Mouse (Mus musculus) heart, adult 2 months (tissue): ENCODE results near the gene Lama1. TPM values are rescaled to one million over a fixed set of nuclear protein-coding genes. Genes with fewer than 3 reads are reported as not detected.
"Not testable (repeated sequence)": the region's sequence is repeated elsewhere in the genome, so short reads cannot be mapped to it uniquely, and the experiment has no call there.

Experiments
- DNase-seq, 2 experiments: peaks; one replicate each; pipeline ENCODE4 v3.0.0; 2021
- H3K27ac ChIP-seq: fragments of 200-600 bp; 2 replicates; pipeline ENCODE4 v1.8.1; 2022
- H3K27me3 ChIP-seq: fragments of 200-500 bp; 2 replicates; pipeline ENCODE4 v1.6.1; 2012; ENCODE audit warnings: mild to moderate bottlenecking, low read length, inconsistent platforms, mixed read lengths; ENCODE audit not compliant: control insufficient read depth, insufficient read depth
- H3K36me3 ChIP-seq: fragments of 200-500 bp; 2 replicates; pipeline ENCODE4 v1.6.1; 2012; ENCODE audit warnings: low read length, inconsistent platforms; ENCODE audit not compliant: control insufficient read depth, insufficient read depth
- H3K4me1 ChIP-seq: fragments of 200-500 bp; 2 replicates; pipeline ENCODE4 v1.6.1; 2011; ENCODE audit warnings: low read length; ENCODE audit not compliant: control insufficient read depth, insufficient read depth
- H3K4me3 ChIP-seq: fragments of 200-600 bp; 2 replicates; pipeline ENCODE4 v1.8.1; 2022
- H3K79me2 ChIP-seq: fragments of 200-500 bp; replicated peaks from 2 replicates; pipeline ENCODE4 v1.6.1; 2012; ENCODE audit warnings: mild to moderate bottlenecking, inconsistent platforms, low read length, moderate library complexity, mixed read lengths; ENCODE audit not compliant: control insufficient read depth, insufficient read depth
- H3K9ac ChIP-seq: fragments of 200-500 bp; 2 replicates; pipeline ENCODE4 v1.6.1; 2012; ENCODE audit warnings: low read depth, mild to moderate bottlenecking, control low read depth, inconsistent platforms, low read length, mixed read lengths
- CTCF ChIP-seq: fragments of 200-600 bp; IDR thresholded peaks from 2 replicates; pipeline ENCODE4 v1.8.1; 2022; ENCODE audit warnings: antibody characterized with exemption, mild to moderate bottlenecking, moderate library complexity
- EP300 ChIP-seq: fragments of 200-500 bp; IDR thresholded peaks from 2 replicates; pipeline ENCODE4 v1.6.1; 2011; ENCODE audit warnings: low read depth, low read length, control low read depth; ENCODE audit not compliant: insufficient read depth
- POLR2A ChIP-seq: fragments of 200-500 bp; IDR thresholded peaks from 2 replicates; pipeline ENCODE4 v1.6.1; 2011; ENCODE audit warnings: mild to moderate bottlenecking, low read depth, low read length, control low read depth; ENCODE audit not compliant: insufficient read depth
- WGBS: fragments of 180-500 bp; shearing (Covaris S2); methylation state at CpG from one replicate; pipeline ENCODE4 v1.1.7; 2018; 5-methylcytosine and 5-hydroxymethylcytosine counted together
- intact Hi-C: fragments of 180-260 bp; cut with DNase I; formaldehyde crosslinking; loops from one replicate; pipeline ENCODE4 v1.15.1; 2025
- polyA plus RNA-seq: library from polyadenylated mRNA; depleted of rRNA; stranded (reverse); fragments of >200 nt; gene quantifications from 2 replicates; pipeline ENCODE4 v1.2.3, GENCODE M21; 2012
- total RNA-seq, 2 experiments: library from RNA; stranded (reverse); gene quantifications; 2 replicates each; pipeline ENCODE4 v1.2.3; 2021

Lama1 gene
- total and polyA plus RNA-seq, 3 experiments = 0.02 to 0.86 (median 0.64) TPM

DNA sequence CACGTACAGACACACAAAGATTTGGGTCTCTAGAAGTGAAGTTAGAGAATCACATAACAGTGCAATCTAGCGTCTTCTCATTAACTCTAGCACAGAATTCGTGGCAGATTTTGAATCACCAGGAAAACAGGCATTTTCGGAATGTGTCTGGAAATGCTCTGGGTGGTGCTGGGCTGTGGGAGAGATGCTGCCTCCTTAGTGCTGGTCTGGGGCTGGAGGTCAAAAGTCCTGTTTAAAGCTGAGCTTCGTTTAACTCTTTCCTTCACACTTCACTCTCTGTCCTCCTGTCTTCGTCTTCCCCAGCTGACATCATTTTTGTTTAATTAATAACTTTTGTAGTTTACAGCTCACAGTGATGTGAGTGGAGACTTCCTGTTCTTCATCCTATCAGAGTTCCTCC lies 38.7 kb downstream of the Lama1 start:
- Histone ChIP-seq H3K4me3 (no peak overlapping the region), H3K79me2 (no peaks in the 10 kb centered on the region), H3K36me3 (no peaks in the 10 kb centered on the region), H3K27me3 (no peaks in the 10 kb centered on the region), H3K4me1 (no peaks in the 10 kb centered on the region), H3K27ac (no peak overlapping the region), H3K9ac (no peak overlapping the region)
- WGBS = 60% methylated on average over 6 of the region's 6 CpGs
- TF ChIP-seq POLR2A (no peak), EP300 (no peak), CTCF (no peak)
- DNase-seq = no peak
- intact Hi-C loops = no loop called here

DNA sequence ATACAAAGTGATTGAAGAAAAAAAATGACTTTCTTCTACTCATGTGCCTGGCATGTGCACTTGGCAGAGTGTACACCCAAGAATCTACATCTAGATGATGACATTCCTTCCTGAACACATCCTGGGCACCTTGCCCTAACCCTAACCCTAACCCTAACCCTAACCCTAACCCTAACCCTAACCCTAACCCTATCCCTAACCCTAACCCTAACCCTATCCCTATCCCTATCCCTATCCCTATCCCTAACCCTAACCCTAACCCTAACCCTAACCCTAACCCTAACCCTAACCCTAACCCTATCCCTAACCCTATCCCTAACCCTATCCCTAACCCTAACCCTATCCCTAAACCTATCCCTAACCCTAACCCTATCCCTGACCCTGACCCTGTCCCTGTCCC lies 44.2 kb downstream of the Lama1 start:
- H3K27ac ChIP-seq, H3K9ac ChIP-seq, DNase-seq, H3K4me3 ChIP-seq, intact Hi-C loops, H3K4me1 ChIP-seq, H3K27me3 ChIP-seq, H3K36me3 ChIP-seq, H3K79me2 ChIP-seq: not testable (repeated sequence)

DNA sequence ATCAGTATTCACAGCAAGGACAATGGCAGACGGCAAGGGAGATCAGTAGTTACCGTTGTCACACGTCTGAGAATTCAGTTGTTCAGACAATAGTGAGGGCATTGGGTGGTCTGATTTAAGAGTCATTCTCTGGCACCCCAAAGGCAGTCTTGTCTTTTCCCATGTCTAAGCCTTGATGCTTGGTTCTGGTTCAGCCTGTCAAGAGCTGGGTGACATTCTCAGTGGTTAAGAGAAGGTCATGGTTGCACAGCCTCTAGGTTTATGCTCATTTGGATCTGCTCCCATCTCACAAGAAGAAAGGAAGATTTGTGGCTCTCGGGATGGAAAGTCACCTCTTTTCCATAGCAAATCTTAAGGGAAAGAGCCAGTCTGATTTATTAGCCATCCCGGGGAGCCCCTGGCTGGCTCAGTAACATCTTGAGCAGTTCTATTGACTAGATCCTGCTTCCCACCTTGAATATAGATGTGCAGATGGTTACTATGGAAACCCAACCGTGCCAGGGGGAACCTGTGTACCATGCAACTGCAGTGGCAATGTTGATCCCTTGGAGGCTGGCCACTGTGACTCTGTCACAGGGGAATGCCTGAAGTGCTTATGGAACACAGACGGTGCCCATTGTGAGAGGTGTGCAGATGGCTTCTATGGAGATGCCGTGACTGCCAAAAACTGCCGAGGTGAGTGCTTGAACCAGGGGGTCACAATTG lies 67.3 kb downstream of the Lama1 start:
- H3K27me3 ChIP-seq = no peaks in the 10 kb centered on the region
- H3K79me2 ChIP-seq = no peaks in the 10 kb centered on the region
- WGBS = 87% methylated on average over 9 of the region's 9 CpGs
- H3K27ac ChIP-seq = no peak overlapping the region
- no peak overlapping the region for H3K9ac ChIP-seq
- H3K36me3 ChIP-seq = no peaks in the 10 kb centered on the region
- TF ChIP-seq EP300 (no peak), CTCF (no peak), POLR2A (no peak)
- intact Hi-C loops = no loop called here
- H3K4me3 ChIP-seq = no peak overlapping the region
- no peak for DNase-seq
- H3K4me1 ChIP-seq = no peaks in the 10 kb centered on the region

DNA sequence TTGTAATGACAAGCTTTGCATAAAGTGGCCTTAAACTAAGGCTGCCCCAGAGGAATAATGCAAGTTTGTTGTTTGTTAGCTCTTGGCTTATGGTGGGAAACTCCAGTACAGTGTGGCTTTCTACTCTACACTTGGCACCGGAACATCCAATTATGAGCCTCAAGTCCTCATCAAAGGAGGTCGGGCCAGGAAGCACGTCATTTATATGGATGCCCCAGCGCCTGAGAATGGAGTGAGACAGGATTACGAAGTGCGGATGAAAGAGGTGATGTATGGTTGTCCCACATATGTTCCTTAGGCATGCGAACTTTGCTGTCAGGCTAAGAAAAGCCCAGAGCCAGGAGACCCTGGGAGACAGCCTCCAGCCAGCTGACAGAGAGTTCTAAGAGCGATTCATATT lies 76.5 kb downstream of the Lama1 start:
- no peak overlapping the region for H3K4me3 ChIP-seq
- H3K9ac ChIP-seq = no peak overlapping the region
- H3K27ac ChIP-seq = no peak overlapping the region
- 82% methylated on average over 8 of the region's 8 CpGs for WGBS
- intact Hi-C loops = no loop called here
- H3K36me3 ChIP-seq = no peaks in the 10 kb centered on the region
- H3K4me1 ChIP-seq = no peaks in the 10 kb centered on the region
- TF ChIP-seq CTCF (no peak), EP300 (no peak), POLR2A (no peak)
- no peak for DNase-seq
- H3K79me2 ChIP-seq = no peaks in the 10 kb centered on the region
- H3K27me3 ChIP-seq = no peaks in the 10 kb centered on the region

DNA sequence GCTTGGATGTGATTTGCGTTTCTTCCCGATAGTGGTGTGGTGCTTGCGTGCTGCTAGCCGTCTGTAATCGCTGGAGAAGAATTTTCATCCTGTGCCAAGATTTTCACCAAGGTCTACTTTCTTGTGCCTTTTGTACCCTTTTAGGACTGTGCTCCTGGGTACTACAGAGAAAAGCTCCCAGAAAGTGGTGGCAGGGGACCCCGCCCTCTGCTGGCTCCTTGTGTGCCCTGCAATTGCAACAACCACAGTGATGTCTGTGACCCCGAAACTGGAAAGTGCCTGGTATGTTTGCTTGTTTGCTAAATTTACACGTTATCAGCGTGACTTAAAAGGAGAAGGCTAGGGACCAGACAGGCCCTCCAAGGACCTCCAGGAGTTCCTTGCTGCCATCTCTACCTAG lies 79.7 kb downstream of the Lama1 start:
- DNase-seq = no peak
- WGBS = 57% methylated on average over 9 of the region's 9 CpGs
- Histone ChIP-seq H3K79me2 (no peaks in the 10 kb centered on the region), H3K27ac (no peak overlapping the region), H3K9ac (no peak overlapping the region), H3K36me3 (no peaks in the 10 kb centered on the region), H3K27me3 (no peaks in the 10 kb centered on the region), H3K4me3 (no peak overlapping the region), H3K4me1 (no peaks in the 10 kb centered on the region)
- intact Hi-C loops = no loop called here
- TF ChIP-seq EP300 = no peak
- peak; percentile 52 for TF ChIP-seq CTCF

DNA sequence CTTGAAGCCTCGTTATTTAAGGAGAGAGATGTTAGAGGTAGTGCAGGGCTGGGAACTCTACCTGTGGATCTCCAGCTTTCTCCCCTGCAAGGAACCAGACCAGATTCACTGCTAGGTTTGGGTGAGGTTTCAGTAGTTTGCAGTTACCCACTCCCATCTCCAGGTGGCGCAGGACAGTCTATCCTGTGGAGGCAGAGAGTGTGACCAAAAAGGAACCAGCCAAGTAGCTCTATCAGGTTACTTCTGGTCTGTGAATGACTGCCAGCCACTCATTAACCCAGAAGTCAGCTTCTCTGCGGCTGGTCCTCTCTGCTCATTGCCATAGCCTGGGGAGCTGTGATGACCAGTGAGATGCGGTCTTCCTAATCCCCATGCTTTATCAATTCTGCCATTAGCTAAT lies 82.8 kb downstream of the Lama1 start:
- TF ChIP-seq CTCF = peak; percentile 64
- TF ChIP-seq POLR2A = no peak
- intact Hi-C loops = no loop called here
- DNase-seq = no peak
- WGBS = 65% methylated on average over 4 of the region's 4 CpGs
- H3K27ac ChIP-seq = no peak overlapping the region
- 0 out of 2 replicates have a peak, but pooled peaks cover 2% of the 10 kb centered on the region for H3K27me3 ChIP-seq
- no peaks in the 10 kb centered on the region for H3K36me3 ChIP-seq
- H3K4me1 ChIP-seq = no peaks in the 10 kb centered on the region
- H3K9ac ChIP-seq = no peak overlapping the region
- no peaks in the 10 kb centered on the region for H3K79me2 ChIP-seq
- H3K4me3 ChIP-seq = no peak overlapping the region

DNA sequence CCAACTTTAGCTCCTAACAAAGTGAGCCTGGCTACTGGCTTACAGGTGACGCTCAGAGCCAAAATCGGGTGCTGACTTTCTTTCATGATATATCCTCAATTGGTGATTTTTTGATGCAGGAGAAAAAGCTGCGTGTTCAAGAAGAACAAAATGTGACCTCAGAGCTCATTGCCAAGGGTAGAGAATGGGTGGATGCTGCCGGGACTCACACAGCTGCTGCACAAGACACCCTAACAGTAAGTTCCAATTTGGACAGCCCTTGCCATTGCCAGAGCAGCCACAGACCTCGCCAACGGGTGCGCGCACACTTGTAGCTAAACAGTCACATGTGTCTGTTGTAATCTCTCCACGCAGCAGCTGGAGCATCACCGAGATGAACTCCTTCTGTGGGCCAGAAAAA lies 94.0 kb downstream of the Lama1 start:
- no peak overlapping the region for H3K9ac ChIP-seq
- DNase-seq = no peak
- TF ChIP-seq POLR2A (no peak), EP300 (no peak), CTCF (no peak)
- no peaks in the 10 kb centered on the region for H3K4me1 ChIP-seq
- no peak overlapping the region for H3K27ac ChIP-seq
- no peaks in the 10 kb centered on the region for H3K36me3 ChIP-seq
- 88% methylated on average over 10 of the region's 10 CpGs for WGBS
- no peaks in the 10 kb centered on the region for H3K27me3 ChIP-seq
- no peak overlapping the region for H3K4me3 ChIP-seq
- no peaks in the 10 kb centered on the region for H3K79me2 ChIP-seq
- intact Hi-C loops = no loop called here
